In the genomic region with DNA sequence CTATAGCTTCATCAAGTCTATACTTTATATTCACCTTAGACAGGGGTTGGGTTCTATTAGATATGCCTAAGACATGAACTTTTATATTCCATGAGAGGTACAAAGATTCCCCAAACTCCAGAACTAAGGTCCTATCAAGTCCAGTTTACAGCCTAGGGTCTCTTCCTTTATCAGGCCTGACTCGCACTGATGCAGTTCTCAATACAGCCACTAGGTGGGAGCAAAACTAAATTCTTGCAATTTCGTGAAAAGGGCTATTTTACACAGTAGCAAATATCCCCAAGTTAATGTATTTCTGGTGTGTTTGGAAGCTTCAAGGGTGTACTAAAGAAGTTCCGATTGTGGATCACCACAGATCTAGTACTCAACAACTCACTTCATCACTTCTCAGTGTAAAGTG, we compare ENCODE assay signal across 10 mouse cellular contexts. TPM values are rescaled to one million over a fixed set of nuclear protein-coding genes. Genes with fewer than 3 reads are reported as not detected.
A peak's percentile ranks its signal among the peaks of the same experiment; 100 is the strongest.
DNase-seq lines count a peak whose midpoint lies in the region; ATAC-seq and TF ChIP-seq lines count a peak whose summit lies in the region.
"Had no signal": no experiment of that assay in that cellular context is flagged by ENCODE, and none has a peak within 500 bp of the region (broad histone marks: within the 10 kb centered on the region; RNA-seq: fewer than 3 reads in every experiment).

No protein-coding gene starts in this region.

- no peak overlapping the region for H3K4me2 ChIP-seq in hindbrain, embryonic 12.5 days (replicated peaks)
- no peak overlapping the region for H3K4me2 ChIP-seq in CH12.LX (ENCODE audit: insufficient read depth, low read depth, poor library complexity, severe bottlenecking)
- no peak overlapping the region for H3K4me2 ChIP-seq in limb, embryonic 11.5 days (ENCODE audit: low read depth, severe bottlenecking)

- H3K27me3 ChIP-seq in hindbrain, embryonic 10.5 days (ENCODE audit: insufficient read depth, poor library complexity, severe bottlenecking): no peaks in the 10 kb centered on the region
- no peaks in the 10 kb centered on the region for H3K27me3 ChIP-seq in hindbrain, embryonic 12.5 days
- no peaks in the 10 kb centered on the region for H3K27me3 ChIP-seq in CH12.LX (replicated peaks)
- H3K27me3 ChIP-seq in limb, embryonic 11.5 days (ENCODE audit: control insufficient read depth, insufficient read depth, low read length): 0 out of 2 replicates have a peak, but pooled peaks cover 2% of the 10 kb centered on the region

- H3K4me3 ChIP-seq in hindbrain, embryonic 10.5 days: no peak overlapping the region
- no peak overlapping the region for H3K4me3 ChIP-seq in hindbrain, embryonic 12.5 days
- H3K4me3 ChIP-seq in CH12.LX (replicated peaks in 1 of 3; ENCODE audit: low read depth in 2 of 3, low read length in 2 of 3, poor library complexity in 1 of 3): no peak overlapping the region
- no peak overlapping the region for H3K4me3 ChIP-seq in limb, embryonic 11.5 days (ENCODE audit: low read depth, low read length)
- H3K4me3 ChIP-seq: myocyte had no signal

- ATAC-seq in hindbrain, embryonic 12.5 days (ENCODE audit: low FRiP score): no peak
- no peak for ATAC-seq in limb, embryonic 11.5 days (ENCODE audit: insufficient number of reproducible peaks, low FRiP score, low TSS enrichment, low read depth)

- H3K4me1 ChIP-seq in hindbrain, embryonic 10.5 days (replicated peaks): no peaks in the 10 kb centered on the region
- no peaks in the 10 kb centered on the region for H3K4me1 ChIP-seq in hindbrain, embryonic 12.5 days
- 0 out of 4 replicates have a peak, but pooled peaks cover 0 to 3% of the 10 kb centered on the region in 2 experiments for H3K4me1 ChIP-seq in CH12.LX (ENCODE audit: control insufficient read depth in 1 of 2, insufficient read depth in 2 of 2)
- no peaks in the 10 kb centered on the region for H3K4me1 ChIP-seq in limb, embryonic 11.5 days (ENCODE audit: control insufficient read depth, insufficient read depth, low read length)

- TF ChIP-seq POLR2A in CH12.LX (IDR thresholded peaks at IDR 0.05; ENCODE audit: low read depth, low read length): no peak

- H3K9me3 ChIP-seq in hindbrain, embryonic 10.5 days: no peaks in the 10 kb centered on the region
- H3K9me3 ChIP-seq in hindbrain, embryonic 12.5 days (replicated peaks): no peaks in the 10 kb centered on the region
- no peaks in the 10 kb centered on the region for H3K9me3 ChIP-seq in CH12.LX (replicated peaks; ENCODE audit: low read length)
- H3K9me3 ChIP-seq in limb, embryonic 11.5 days (ENCODE audit: control insufficient read depth, low read length): no peaks in the 10 kb centered on the region

- peak; percentile 57 to 67 for TF ChIP-seq CTCF in CH12.LX (conservative IDR thresholded peaks at IDR 0.05 in 1 of 2, IDR thresholded peaks at IDR 0.05 in 1 of 2; ENCODE audit: low read depth in 2 of 2, low read length in 2 of 2)

- no peak overlapping the region for H3K27ac ChIP-seq in hindbrain, embryonic 10.5 days
- no peak overlapping the region for H3K27ac ChIP-seq in hindbrain, embryonic 12.5 days
- H3K27ac ChIP-seq in CH12.LX (ENCODE audit: insufficient read depth, low read depth): no peak overlapping the region
- no peak overlapping the region for H3K27ac ChIP-seq in limb, embryonic 11.5 days (replicated peaks; ENCODE audit: low read depth, low read length)

- dilution Hi-C loops in CH12.LX (cut with MboI; ENCODE audit: extremely low pct_ligation_motif_present, extremely low pct_unique_long_range_greater_than_20kb, low sequenced_read_pairs): no loop called here

- peak; percentile 15 for DNase-seq in hindbrain, embryonic 10.5 days (ENCODE audit: low spot score)
- peak; percentile 34 for DNase-seq in CH12.LX (ENCODE audit: extremely low read depth)
- peak; percentile 57 for DNase-seq in brain, adult 2 months (ENCODE audit: low read depth, low spot score)
- DNase-seq in forelimb bud, embryonic 11.5 days (ENCODE audit: low read depth, low spot score): peak; percentile 5
- DNase-seq in limb, embryonic 11.5 days (ENCODE audit: low spot score): peak; percentile 58
- DNase-seq in right cerebral cortex, postnatal 14 days: peak; percentile 11
- no peak for DNase-seq in heart, adult 11 months

- H3K79me2 ChIP-seq in CH12.LX (replicated peaks; ENCODE audit: control insufficient read depth, extremely low read depth, insufficient read depth, poor library complexity, severe bottlenecking): no peaks in the 10 kb centered on the region

- H3K9ac ChIP-seq in hindbrain, embryonic 12.5 days: no peak overlapping the region
- H3K9ac ChIP-seq in CH12.LX (ENCODE audit: insufficient read depth, low read depth): no peak overlapping the region
- no peak overlapping the region for H3K9ac ChIP-seq in limb, embryonic 11.5 days (ENCODE audit: low read length)

- no peak for TF ChIP-seq EP300 in CH12.LX (IDR thresholded peaks at IDR 0.05; ENCODE audit: low read length)

- no peaks in the 10 kb centered on the region for H3K36me3 ChIP-seq in hindbrain, embryonic 10.5 days
- no peaks in the 10 kb centered on the region for H3K36me3 ChIP-seq in hindbrain, embryonic 12.5 days
- no peaks in the 10 kb centered on the region for H3K36me3 ChIP-seq in CH12.LX (replicated peaks in 1 of 2; ENCODE audit: control insufficient read depth in 1 of 2, insufficient read depth in 1 of 2, low read length in 1 of 2)
- H3K36me3 ChIP-seq in limb, embryonic 11.5 days (ENCODE audit: control insufficient read depth, insufficient read depth, low read length): no peaks in the 10 kb centered on the region

- TF ChIP-seq RAD21 in CH12.LX (IDR thresholded peaks at IDR 0.05; ENCODE audit: low read depth, low read length): peak; percentile 64

- WGBS in hindbrain, embryonic 10.5 days: 22% methylated on average over 3 of the region's 3 CpGs
- whole genome bisulfite sequencing in hindbrain, embryonic 12.5 days: 23% methylated on average over 3 of the region's 3 CpGs
- 24% methylated on average over 3 of the region's 3 CpGs for WGBS in limb, embryonic 11.5 days

- in situ Hi-C loops in CH12.LX (cut with MboI; ENCODE audit: low pct_ligation_motif_present, low pct_unique_long_range_greater_than_20kb, low sequenced_read_pairs): no loop called here

TF ChIP-seq in CH12.LX, 34 proteins besides CTCF, POLR2A, EP300 and RAD21:
- TF ChIP-seq SMC3 (IDR thresholded peaks at IDR 0.05; ENCODE audit: low read depth, low read length) (peak; percentile 50), MYC (IDR thresholded peaks at IDR 0.05; ENCODE audit: low read depth, low read length) (no peak)

RNA-seq across cellular contexts. Expression of a gene that starts 8.8 kb away (rescaled TPM):
- 8.3 and 12.2 TPM in 2 replicates for polyA plus RNA-seq in hindbrain, embryonic 10.5 days (2016; fragmentation: Nextera tagmentation; extraction: Ambion mirVana)
- 31.4 and 42.0 TPM in 2 replicates for polyA plus RNA-seq in hindbrain, embryonic 12.5 days (2016; fragmentation: Nextera tagmentation; extraction: Ambion mirVana)
- not detected in 2 replicates for total RNA-seq in CH12.LX (2012; rRNA removed)
- not detected in 2 replicates for total RNA-seq in CH12.LX (2014; rRNA removed)
- polyA plus RNA-seq in CH12.LX (2012; ENCODE audit: insufficient read length, low read depth): not detected in 2 replicates
- 4.9 and 5.5 TPM in 2 replicates for polyA plus RNA-seq in limb, embryonic 11.5 days (2014; fragmentation: Nextera tagmentation; extraction: Ambion mirVana)

RNA-seq across cellular contexts. Expression of a gene that starts 55.6 kb away (rescaled TPM):
- polyA plus RNA-seq in hindbrain, embryonic 10.5 days (2016; fragmentation: Nextera tagmentation; extraction: Ambion mirVana): not detected in 2 replicates
- polyA plus RNA-seq in hindbrain, embryonic 12.5 days (2016; fragmentation: Nextera tagmentation; extraction: Ambion mirVana): not detected in 2 replicates
- total RNA-seq in CH12.LX (2012; rRNA removed): not detected in 2 replicates
- total RNA-seq in CH12.LX (2014; rRNA removed): not detected in 2 replicates
- not detected in 2 replicates for polyA plus RNA-seq in CH12.LX (2012; ENCODE audit: insufficient read length, low read depth)
- polyA plus RNA-seq in limb, embryonic 11.5 days (2014; fragmentation: Nextera tagmentation; extraction: Ambion mirVana): not detected in 2 replicates
- total RNA-seq: hematopoietic stem cell, adult 5-6 weeks had no signal
- polyA plus RNA-seq: myocyte had no signal
